Comparison of ENCODE assay signal across 27 mouse cellular contexts in genomic region chr15:79630471-79630870, GRCm38 (mm10). TPM values are rescaled to one million over a fixed set of nuclear protein-coding genes. Genes with fewer than 3 reads are reported as not detected.
"Had no signal": no experiment of that assay in that cellular context is flagged by ENCODE, and none has a peak within 500 bp of the region (broad histone marks: within the 10 kb centered on the region; RNA-seq: fewer than 3 reads in every experiment).

No protein-coding gene starts in this region.

- H3K27me3 ChIP-seq: heart, embryonic 12.5 days; hindbrain, embryonic 12.5 days; intestine, embryonic 15.5 days; kidney, embryonic 15.5 days; limb, embryonic 13.5 days; limb, embryonic 15.5 days; liver, embryonic 13.5 days; liver, embryonic 15.5 days had no signal

- H3K4me3 ChIP-seq: gastrocnemius, adult 2 months; heart, embryonic 10.5 days; heart, embryonic 12.5 days; hindbrain, embryonic 10.5 days; hindbrain, embryonic 12.5 days; intestine, embryonic 15.5 days; kidney, embryonic 15.5 days; limb, embryonic 13.5 days; limb, embryonic 15.5 days; liver, embryonic 13.5 days; liver, embryonic 15.5 days had no signal

- H3K36me3 ChIP-seq: intestine, embryonic 15.5 days; liver, embryonic 13.5 days; liver, embryonic 15.5 days had no signal

- H3K9me3 ChIP-seq: heart, embryonic 10.5 days; hindbrain, embryonic 10.5 days; hindbrain, embryonic 12.5 days; intestine, embryonic 15.5 days; kidney, embryonic 15.5 days; limb, embryonic 13.5 days; limb, embryonic 15.5 days; liver, embryonic 13.5 days; liver, embryonic 15.5 days had no signal

- H3K4me1 ChIP-seq: heart, embryonic 12.5 days; hindbrain, embryonic 10.5 days; hindbrain, embryonic 12.5 days; intestine, embryonic 15.5 days; limb, embryonic 13.5 days; limb, embryonic 15.5 days; liver, embryonic 13.5 days; liver, embryonic 15.5 days had no signal

- DNase-seq: gastrocnemius, adult 2 months; gastrocnemius, postnatal 10 days; gastrocnemius, postnatal 25 days; heart, adult 18-20 months; heart, postnatal 10 days; heart, postnatal 4 days; kidney, adult 2 months; kidney, adult 9 months; kidney, postnatal 14 days; kidney, postnatal 36 days; layer of hippocampus, adult 9-11 months; layer of hippocampus, postnatal 36 days; left cerebral cortex, postnatal 4 days; liver, embryonic 13.5 days had no signal

- H3K27ac ChIP-seq: gastrocnemius, adult 2 months; heart, embryonic 10.5 days; hindbrain, embryonic 10.5 days; hindbrain, embryonic 12.5 days; hindbrain, embryonic 14.5 days; intestine, embryonic 15.5 days; kidney, embryonic 15.5 days; kidney, postnatal 0 days; limb, embryonic 13.5 days; limb, embryonic 15.5 days; liver, embryonic 13.5 days; liver, embryonic 15.5 days had no signal

- H3K9ac ChIP-seq: heart, embryonic 12.5 days; hindbrain, embryonic 12.5 days; hindbrain, embryonic 14.5 days; intestine, embryonic 15.5 days; kidney, embryonic 15.5 days; limb, embryonic 13.5 days; limb, embryonic 15.5 days; liver, embryonic 13.5 days; liver, embryonic 15.5 days had no signal

RNA-seq across cellular contexts. Expression of gene Dmc1, which starts 25.6 kb away (rescaled TPM):
- total RNA-seq: gastrocnemius, adult 2 months; gastrocnemius, postnatal 25 days; heart, adult 18-20 months had no signal
- polyA plus RNA-seq: inflammation-experienced regulatory T-cells, adult 6 months; kidney, adult 2 months; liver, adult 2 months had no signal
